Mouse (Mus musculus) bone marrow macrophage, adult 2 months (primary cell): ENCODE results near the gene Gpr152.

Experiments
- CTCF ChIP-seq: IDR thresholded peaks from 2 replicates; pipeline ENCODE4 v1.5.1; 2012; ENCODE audit warnings: low read depth, mild to moderate bottlenecking, low read length, moderate library complexity
- POLR2A ChIP-seq: IDR thresholded peaks from 2 replicates; pipeline ENCODE4 v1.6.1; 2012; ENCODE audit warnings: mild to moderate bottlenecking, low read depth, low read length, borderline replicate concordance

GRCm38 (mm10) chr19:4170723-4171392, 31.3 kb downstream of the Gpr152 start:
- TF ChIP-seq POLR2A (no peak), CTCF (no peak)
